Mouse (Mus musculus): ENCODE results near the gene Olfr373. TPM values are rescaled to one million over a fixed set of nuclear protein-coding genes. Genes with fewer than 3 reads are reported as not detected.

The Olfr373 gene
- polyA plus RNA-seq, 1 experiment, result 0.15 TPM

DNA sequence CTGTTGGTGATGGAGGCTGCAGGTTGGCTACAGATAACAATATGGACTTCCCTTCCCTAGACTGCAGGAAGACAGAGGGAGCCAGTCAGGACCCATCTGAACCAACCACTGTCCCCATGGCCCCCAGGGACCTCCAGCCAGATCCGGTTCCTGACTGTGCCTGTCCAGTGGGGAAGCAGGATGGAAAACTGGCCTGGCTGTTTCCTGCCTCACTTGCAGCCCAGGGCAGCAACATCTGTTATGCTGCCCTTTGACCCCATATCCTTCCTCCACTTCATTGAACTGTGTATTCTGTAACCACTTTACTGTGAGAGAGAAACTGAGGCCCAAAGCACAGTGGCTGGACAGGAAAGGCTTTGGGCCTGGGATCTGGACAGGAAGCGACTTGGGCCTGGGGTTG lies 48.3 kb downstream of the Olfr373 start:
- no peak for TF ChIP-seq CTCF (IDR thresholded peaks at IDR 0.05; ENCODE audit: low read depth, low read length)
- TF ChIP-seq POLR2A (IDR thresholded peaks at IDR 0.05; ENCODE audit: insufficient read depth, low read length), result no peak
- no peak for TF ChIP-seq EP300 (IDR thresholded peaks at IDR 0.05; ENCODE audit: insufficient read depth, low read depth, low read length)
- Histone ChIP-seq H3K4me3 (ENCODE audit: low read depth, low read length) (no peak overlapping the region), H3K4me1 (ENCODE audit: control insufficient read depth, insufficient read depth, low read length) (no peaks in the 10 kb centered on the region), H3K27ac (ENCODE audit: insufficient read depth, low read length) (no peak overlapping the region), H3K36me3 (ENCODE audit: control insufficient read depth, insufficient read depth, low read length, poor library complexity, severe bottlenecking) (no peaks in the 10 kb centered on the region), H3K27me3 (ENCODE audit: control insufficient read depth, insufficient read depth, low read length, poor library complexity, severe bottlenecking) (no peaks in the 10 kb centered on the region), H3K9ac (ENCODE audit: low read depth, poor library complexity, severe bottlenecking) (no peak overlapping the region), H3K9me3 (replicated peaks; ENCODE audit: control insufficient read depth, insufficient read depth, low read length, poor library complexity, severe bottlenecking) (peaks cover 4% of the 10 kb centered on the region; the same call in 1 of the 2 replicates)

DNA sequence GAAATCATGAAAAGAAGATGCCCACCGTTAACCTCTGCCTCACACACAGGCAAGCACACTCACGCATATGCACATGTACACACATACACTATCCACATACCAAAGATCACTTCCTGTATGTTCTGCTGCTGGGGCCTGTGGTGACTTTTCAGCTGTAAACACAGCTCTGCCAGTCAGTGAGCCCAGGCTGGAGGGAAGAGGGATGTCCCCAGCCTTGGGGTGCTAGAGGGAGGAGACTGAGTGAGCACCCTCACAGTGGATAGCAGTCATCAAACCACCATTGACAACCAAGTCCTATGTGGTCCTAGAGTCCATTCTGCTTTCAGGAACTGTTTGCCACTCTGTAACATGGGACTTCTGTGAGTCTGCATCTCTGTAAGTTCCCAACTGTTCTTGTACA lies 48.9 kb downstream of the Olfr373 start:
- TF ChIP-seq EP300 (IDR thresholded peaks at IDR 0.05; ENCODE audit: insufficient read depth, low read depth, low read length) (no peak), POLR2A (IDR thresholded peaks at IDR 0.05; ENCODE audit: insufficient read depth, low read length) (no peak), CTCF (IDR thresholded peaks at IDR 0.05; ENCODE audit: low read depth, low read length) (no peak)
- Histone ChIP-seq H3K4me3 (ENCODE audit: low read depth, low read length) (no peak overlapping the region), H3K27me3 (ENCODE audit: control insufficient read depth, insufficient read depth, low read length, poor library complexity, severe bottlenecking) (no peaks in the 10 kb centered on the region), H3K36me3 (ENCODE audit: control insufficient read depth, insufficient read depth, low read length, poor library complexity, severe bottlenecking) (no peaks in the 10 kb centered on the region), H3K9me3 (replicated peaks; ENCODE audit: control insufficient read depth, insufficient read depth, low read length, poor library complexity, severe bottlenecking) (no peaks in the 10 kb centered on the region), H3K9ac (ENCODE audit: low read depth, poor library complexity, severe bottlenecking) (no peak overlapping the region), H3K27ac (ENCODE audit: insufficient read depth, low read length) (no peak overlapping the region), H3K4me1 (ENCODE audit: control insufficient read depth, insufficient read depth, low read length) (peaks cover under 1% of the 10 kb centered on the region)

DNA sequence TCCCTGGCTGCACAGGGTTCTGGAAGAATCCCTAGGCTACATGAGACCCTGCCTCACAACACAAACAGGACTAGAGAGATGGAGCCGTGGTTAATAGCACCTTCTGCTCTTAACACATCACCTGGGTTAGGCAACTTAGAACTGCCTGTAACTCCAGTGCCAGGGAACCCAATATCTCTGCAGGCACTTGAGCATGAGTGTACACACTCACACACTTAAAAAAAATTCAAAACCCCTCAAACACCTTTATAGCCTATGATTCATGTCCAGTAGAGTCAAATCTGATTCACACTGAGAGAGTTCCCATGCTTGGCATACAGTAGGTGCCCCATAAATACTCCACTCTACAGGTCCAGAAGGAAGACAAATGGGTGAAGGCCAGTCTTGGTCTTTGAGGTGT lies 49.4 kb downstream of the Olfr373 start:
- H3K27ac ChIP-seq (ENCODE audit: insufficient read depth, low read length), result no peak overlapping the region
- no peak overlapping the region for H3K4me3 ChIP-seq (ENCODE audit: low read depth, low read length)
- no peaks in the 10 kb centered on the region for H3K36me3 ChIP-seq (ENCODE audit: control insufficient read depth, insufficient read depth, low read length, poor library complexity, severe bottlenecking)
- TF ChIP-seq EP300 (IDR thresholded peaks at IDR 0.05; ENCODE audit: insufficient read depth, low read depth, low read length) (no peak), CTCF (IDR thresholded peaks at IDR 0.05; ENCODE audit: low read depth, low read length) (no peak), POLR2A (IDR thresholded peaks at IDR 0.05; ENCODE audit: insufficient read depth, low read length) (no peak)
- H3K4me1 ChIP-seq (ENCODE audit: control insufficient read depth, insufficient read depth, low read length), result peaks cover 2% of the 10 kb centered on the region
- no peaks in the 10 kb centered on the region for H3K27me3 ChIP-seq (ENCODE audit: control insufficient read depth, insufficient read depth, low read length, poor library complexity, severe bottlenecking)
- no peak overlapping the region for H3K9ac ChIP-seq (ENCODE audit: low read depth, poor library complexity, severe bottlenecking)
- H3K9me3 ChIP-seq (replicated peaks; ENCODE audit: control insufficient read depth, insufficient read depth, low read length, poor library complexity, severe bottlenecking), result no peaks in the 10 kb centered on the region

DNA sequence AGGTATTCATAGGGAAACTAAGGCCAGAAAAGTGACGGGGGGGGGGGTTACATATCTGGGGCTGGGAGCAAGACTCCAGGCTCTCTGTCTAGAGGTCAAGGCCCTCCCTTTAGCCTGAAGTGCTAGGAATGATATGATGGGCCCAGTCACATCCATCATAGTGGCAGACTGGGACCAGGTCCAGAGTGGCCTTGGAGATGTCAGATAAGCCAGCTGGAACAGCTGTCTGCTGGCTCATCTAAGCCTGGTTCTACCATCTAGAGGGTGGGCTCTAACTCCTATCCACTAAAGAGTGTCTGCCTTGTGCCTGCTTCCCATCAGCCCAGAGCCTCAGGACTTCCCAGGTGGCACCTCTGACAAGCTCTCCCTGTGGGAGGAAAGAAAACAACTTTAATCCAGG lies 49.9 kb downstream of the Olfr373 start:
- Histone ChIP-seq H3K9me3 (replicated peaks; ENCODE audit: control insufficient read depth, insufficient read depth, low read length, poor library complexity, severe bottlenecking) (no peaks in the 10 kb centered on the region), H3K4me1 (ENCODE audit: control insufficient read depth, insufficient read depth, low read length) (peaks cover 2% of the 10 kb centered on the region), H3K27ac (ENCODE audit: insufficient read depth, low read length) (no peak overlapping the region), H3K36me3 (ENCODE audit: control insufficient read depth, insufficient read depth, low read length, poor library complexity, severe bottlenecking) (no peaks in the 10 kb centered on the region), H3K27me3 (ENCODE audit: control insufficient read depth, insufficient read depth, low read length, poor library complexity, severe bottlenecking) (no peaks in the 10 kb centered on the region), H3K9ac (ENCODE audit: low read depth, poor library complexity, severe bottlenecking) (no peak overlapping the region), H3K4me3 (ENCODE audit: low read depth, low read length) (no peak overlapping the region)
- TF ChIP-seq EP300 (IDR thresholded peaks at IDR 0.05; ENCODE audit: insufficient read depth, low read depth, low read length) (no peak), POLR2A (IDR thresholded peaks at IDR 0.05; ENCODE audit: insufficient read depth, low read length) (no peak), CTCF (IDR thresholded peaks at IDR 0.05; ENCODE audit: low read depth, low read length) (no peak)

DNA sequence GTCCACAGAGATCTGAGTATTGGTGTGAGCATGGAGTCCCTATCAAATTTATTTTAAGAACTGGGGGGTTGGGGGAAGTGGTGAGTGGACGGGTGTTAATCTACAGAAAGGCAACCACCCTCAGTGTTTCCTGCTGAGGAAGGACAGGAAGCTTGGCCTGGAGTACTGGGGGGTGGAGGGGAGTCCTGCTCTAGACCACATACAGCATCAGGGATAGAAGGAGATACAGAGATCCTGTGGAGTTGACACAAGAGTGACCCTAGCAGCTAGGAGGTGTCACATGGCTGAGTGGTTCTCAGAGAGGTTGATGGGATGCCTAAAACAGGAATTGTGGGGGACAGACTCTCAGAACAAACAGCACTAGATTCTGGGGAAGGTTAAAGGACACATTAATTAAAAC lies 50.5 kb downstream of the Olfr373 start:
- Histone ChIP-seq H3K9ac (ENCODE audit: low read depth, poor library complexity, severe bottlenecking) (no peak overlapping the region), H3K27me3 (ENCODE audit: control insufficient read depth, insufficient read depth, low read length, poor library complexity, severe bottlenecking) (no peaks in the 10 kb centered on the region), H3K4me1 (ENCODE audit: control insufficient read depth, insufficient read depth, low read length) (peaks cover 2% of the 10 kb centered on the region), H3K27ac (ENCODE audit: insufficient read depth, low read length) (no peak overlapping the region), H3K4me3 (ENCODE audit: low read depth, low read length) (no peak overlapping the region), H3K9me3 (replicated peaks; ENCODE audit: control insufficient read depth, insufficient read depth, low read length, poor library complexity, severe bottlenecking) (no peaks in the 10 kb centered on the region), H3K36me3 (ENCODE audit: control insufficient read depth, insufficient read depth, low read length, poor library complexity, severe bottlenecking) (no peaks in the 10 kb centered on the region)
- TF ChIP-seq POLR2A (IDR thresholded peaks at IDR 0.05; ENCODE audit: insufficient read depth, low read length) (no peak), EP300 (IDR thresholded peaks at IDR 0.05; ENCODE audit: insufficient read depth, low read depth, low read length) (no peak), CTCF (IDR thresholded peaks at IDR 0.05; ENCODE audit: low read depth, low read length) (no peak)

DNA sequence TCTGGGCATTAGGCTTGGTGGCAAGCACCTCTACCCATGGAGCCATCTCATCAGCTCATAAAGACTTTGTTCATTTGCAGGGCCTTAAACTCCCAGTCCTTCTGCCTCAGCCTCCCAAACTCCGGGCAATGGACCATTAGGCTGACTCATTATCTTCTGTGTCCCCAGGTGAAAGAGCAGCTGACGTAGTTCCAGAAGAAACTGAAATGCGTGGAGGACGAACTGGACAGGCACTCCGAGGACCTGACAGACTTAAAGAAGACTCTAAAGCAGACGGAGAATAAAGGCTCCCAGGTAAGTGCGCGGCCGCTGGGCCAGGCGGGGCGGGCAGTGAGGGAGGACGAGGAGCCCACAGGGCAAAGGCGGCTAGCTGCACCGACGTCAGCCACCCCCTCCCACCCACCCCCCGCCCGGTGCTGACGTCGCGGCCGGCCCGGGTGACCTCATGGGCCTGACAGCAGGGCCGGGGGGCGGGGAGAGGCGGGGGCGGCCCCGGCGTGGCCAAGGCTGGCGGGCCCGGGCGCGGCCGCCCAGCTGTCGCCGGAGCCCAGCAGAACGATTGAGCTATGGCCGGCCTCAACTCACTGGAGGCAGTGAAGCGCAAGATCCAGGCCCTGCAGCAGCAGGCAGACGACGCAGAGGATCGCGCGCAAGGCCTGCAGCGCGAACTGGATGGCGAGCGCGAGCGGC lies 51.9 kb downstream of the Olfr373 start, which contains the start of gene Tpm4:
Gene Tpm4, plus strand, starts transcription at position 220 of the 690 bp plus-strand sequence.
- Histone ChIP-seq H3K27me3 (ENCODE audit: control insufficient read depth, insufficient read depth, low read length, poor library complexity, severe bottlenecking) (no peaks in the 10 kb centered on the region), H3K9me3 (replicated peaks; ENCODE audit: control insufficient read depth, insufficient read depth, low read length, poor library complexity, severe bottlenecking) (no peaks in the 10 kb centered on the region), H3K4me1 (ENCODE audit: control insufficient read depth, insufficient read depth, low read length) (peaks cover 2% of the 10 kb centered on the region), H3K4me3 (ENCODE audit: low read depth, low read length) (peak within 1 kb of the TSS; percentile 94), H3K27ac (ENCODE audit: insufficient read depth, low read length) (no peak within 1 kb of the TSS), H3K9ac (ENCODE audit: low read depth, poor library complexity, severe bottlenecking) (peak within 1 kb of the TSS; percentile 90), H3K36me3 (ENCODE audit: control insufficient read depth, insufficient read depth, low read length, poor library complexity, severe bottlenecking) (0 out of 2 replicates have a peak, but pooled peaks cover 10% of the 10 kb centered on the region)
- TF ChIP-seq CTCF (IDR thresholded peaks at IDR 0.05; ENCODE audit: low read depth, low read length) (no peak), POLR2A (IDR thresholded peaks at IDR 0.05; ENCODE audit: insufficient read depth, low read length) (peak; percentile 22)

Measured in ES-Bruce4 (cell line).